Mouse (Mus musculus) erythroblast, embryonic 14.5 days (primary cell): ENCODE measurements at regions not wholly inside any gene's neighbourhood (a gene's known extent, or its start where the extent isn't known, plus 50 kb on each side); places are given as distances from the start of the nearest gene placed in this dataset.
"Not testable (repeated sequence)": the region's sequence is repeated elsewhere in the genome, so short reads cannot be mapped to it uniquely, and the experiment has no call there.

Experiments used
- H3K27me3 ChIP-seq: 2 replicates; pipeline ENCODE4 v1.6.1; 2012; ENCODE audit warnings: inconsistent platforms; ENCODE audit not compliant: control insufficient read depth
- H3K36me3 ChIP-seq: 2 replicates; pipeline ENCODE4 v1.6.1; 2012; ENCODE audit warnings: mild to moderate bottlenecking, inconsistent platforms; ENCODE audit not compliant: control insufficient read depth
- H3K4me1 ChIP-seq: 2 replicates; pipeline ENCODE4 v1.6.1; 2012; ENCODE audit warnings: inconsistent platforms; ENCODE audit not compliant: control insufficient read depth
- H3K4me3 ChIP-seq: replicated peaks from 2 replicates; pipeline ENCODE3; 2012; ENCODE audit warnings: moderate library complexity, mild to moderate bottlenecking, inconsistent platforms
- H3K9me3 ChIP-seq: 2 replicates; pipeline ENCODE4 v1.6.1; 2012; ENCODE audit warnings: low read length, inconsistent platforms, mixed read lengths; ENCODE audit not compliant: control insufficient read depth
- GATA1 ChIP-seq: IDR thresholded peaks from 2 replicates; pipeline ENCODE4 v1.6.1; 2012; ENCODE audit warnings: low read length, inconsistent platforms, mixed read lengths
- TAL1 ChIP-seq: IDR thresholded peaks from 3 replicates; pipeline ENCODE4 v1.6.1; 2012; ENCODE audit warnings: low read length, inconsistent platforms, mixed read lengths

- H3K4me1 ChIP-seq: no peaks in the 10 kb centered on the region
- no peaks in the 10 kb centered on the region for H3K36me3 ChIP-seq
- H3K27me3 ChIP-seq: no peaks in the 10 kb centered on the region
Observed at GRCm38 (mm10) chr7:73245431-73245830, 129.9 kb upstream of the Rgma start.

GRCm38 (mm10) chr7:73250593-73250992 lies 124.7 kb upstream of the Rgma start:
- peaks cover 4% of the 10 kb centered on the region; the same call in 1 of the 2 replicates for H3K9me3 ChIP-seq
- no peaks in the 10 kb centered on the region for H3K27me3 ChIP-seq
- no peaks in the 10 kb centered on the region for H3K36me3 ChIP-seq
- TF ChIP-seq GATA1: no peak
- no peak for TF ChIP-seq TAL1
- H3K4me3 ChIP-seq: no peak overlapping the region
- H3K4me1 ChIP-seq: no peaks in the 10 kb centered on the region

More at GRCm38 (mm10) chr7:73245431-73245830, 129.9 kb upstream of the Rgma start:
- Histone ChIP-seq H3K4me3 (no peak overlapping the region), H3K9me3 (peaks cover 14% of the 10 kb centered on the region; the same call in 1 of the 2 replicates)
- no peak for TF ChIP-seq GATA1

- Histone ChIP-seq H3K9me3 (peaks cover 4% of the 10 kb centered on the region; the same call in 1 of the 2 replicates), H3K36me3 (no peaks in the 10 kb centered on the region)
- TF ChIP-seq GATA1 (no peak), TAL1 (no peak)
Observed at GRCm38 (mm10) chr7:73251187-73251740, 124.0 kb upstream of the Rgma start.

GRCm38 (mm10) chr7:73254972-73255371 lies 120.3 kb upstream of the Rgma start:
- not testable (repeated sequence) for H3K4me1 ChIP-seq, H3K27me3 ChIP-seq, H3K36me3 ChIP-seq, H3K9me3 ChIP-seq, H3K4me3 ChIP-seq

More at GRCm38 (mm10) chr7:73251187-73251740, 124.0 kb upstream of the Rgma start:
- Histone ChIP-seq H3K4me1 (no peaks in the 10 kb centered on the region), H3K4me3 (no peak overlapping the region), H3K27me3 (no peaks in the 10 kb centered on the region)

- Histone ChIP-seq H3K4me1 (no peaks in the 10 kb centered on the region), H3K36me3 (no peaks in the 10 kb centered on the region), H3K27me3 (no peaks in the 10 kb centered on the region; the same call in 1 of the 2 replicates), H3K4me3 (no peak overlapping the region), H3K9me3 (peaks cover 5% of the 10 kb centered on the region)
- TF ChIP-seq TAL1 (no peak), GATA1 (no peak)
Observed at GRCm38 (mm10) chr7:73260140-73260539, 115.2 kb upstream of the Rgma start.

GRCm38 (mm10) chr7:73261750-73262149 lies 113.6 kb upstream of the Rgma start:
- Histone ChIP-seq H3K4me3 (no peak overlapping the region), H3K27me3 (no peaks in the 10 kb centered on the region; the same call in 1 of the 2 replicates), H3K4me1 (no peaks in the 10 kb centered on the region), H3K9me3 (peaks cover 5% of the 10 kb centered on the region), H3K36me3 (no peaks in the 10 kb centered on the region)
- no peak for TF ChIP-seq TAL1
- no peak for TF ChIP-seq GATA1

- no peaks in the 10 kb centered on the region for H3K4me1 ChIP-seq
- TF ChIP-seq TAL1 (no peak), GATA1 (no peak)
- no peaks in the 10 kb centered on the region; the same call in 1 of the 2 replicates for H3K27me3 ChIP-seq
- H3K36me3 ChIP-seq: no peaks in the 10 kb centered on the region
- no peak overlapping the region for H3K4me3 ChIP-seq
- peaks cover 5% of the 10 kb centered on the region for H3K9me3 ChIP-seq
Observed at GRCm38 (mm10) chr7:73262526-73262925, 112.8 kb upstream of the Rgma start.

- Histone ChIP-seq H3K9me3 (no peaks in the 10 kb centered on the region; the same call in 1 of the 2 replicates), H3K4me1 (no peaks in the 10 kb centered on the region), H3K4me3 (no peak overlapping the region), H3K36me3 (no peaks in the 10 kb centered on the region), H3K27me3 (no peaks in the 10 kb centered on the region)
- TF ChIP-seq GATA1: no peak
- TF ChIP-seq TAL1: no peak
Observed at GRCm38 (mm10) chr7:73269626-73270025, 105.7 kb upstream of the Rgma start.

GRCm38 (mm10) chr7:73272787-73273186 lies 102.5 kb upstream of the Rgma start:
- H3K27me3 ChIP-seq: no peaks in the 10 kb centered on the region

GRCm38 (mm10) chr7:73275814-73276271 lies 99.5 kb upstream of the Rgma start:
- 0 out of 2 replicates have a peak, but pooled peaks cover 4% of the 10 kb centered on the region for H3K9me3 ChIP-seq
- H3K4me1 ChIP-seq: no peaks in the 10 kb centered on the region
- no peaks in the 10 kb centered on the region for H3K27me3 ChIP-seq
- no peak overlapping the region for H3K4me3 ChIP-seq
- TF ChIP-seq GATA1 (no peak), TAL1 (no peak)
- no peaks in the 10 kb centered on the region for H3K36me3 ChIP-seq

More at GRCm38 (mm10) chr7:73272787-73273186, 102.5 kb upstream of the Rgma start:
- TF ChIP-seq GATA1: no peak
- TF ChIP-seq TAL1: no peak
- no peaks in the 10 kb centered on the region for H3K4me1 ChIP-seq
- H3K4me3 ChIP-seq: no peak overlapping the region
- H3K36me3 ChIP-seq: no peaks in the 10 kb centered on the region
- peaks cover 3% of the 10 kb centered on the region; the same call in 1 of the 2 replicates for H3K9me3 ChIP-seq
